Mouse (Mus musculus) left cerebral cortex, adult 2 months (tissue): ENCODE measurements around the gene Zfp827. TPM values are rescaled to one million over a fixed set of nuclear protein-coding genes. Genes with fewer than 3 reads are reported as not detected.

Experiments used
- DNase-seq, 2 experiments: peaks; one replicate each; pipeline ENCODE4 v3.0.0; 2021 to 2022; ENCODE audit warnings: low spot score in 2 of 2, mixed read lengths in 1 of 2; ENCODE audit errors: extremely low spot score in 1 of 2
- H3K27ac ChIP-seq: fragments of 200-600 bp; 2 replicates; pipeline ENCODE4 v1.8.1; 2022
- H3K4me3 ChIP-seq: fragments of 200-600 bp; 2 replicates; pipeline ENCODE4 v1.8.1; 2022
- CTCF ChIP-seq: fragments of 200-600 bp; IDR thresholded peaks from 2 replicates; pipeline ENCODE4 v1.8.1; 2022; ENCODE audit warnings: antibody characterized with exemption, mild to moderate bottlenecking, moderate library complexity
- intact Hi-C: fragments of 180-260 bp; cut with DNase I; formaldehyde crosslinking; loops from one replicate; pipeline ENCODE4 v1.15.1; 2025
- total RNA-seq, 2 experiments: library from RNA; stranded (reverse); gene quantifications; 2 replicates each; pipeline ENCODE4 v1.2.3; 2021

Gene Zfp827
- total RNA-seq, 2 experiments from 2014 or later: 43.3 to 44.1 TPM

- no peak for DNase-seq
- Histone ChIP-seq H3K4me3 (peak overlapping the region; percentile 24), H3K27ac (no peak overlapping the region)
- intact Hi-C loops: no loop called here
- TF ChIP-seq CTCF: no peak
Observed at GRCm38 (mm10) chr8:79209641-79210358, 181.6 kb downstream of the Zfp827 start.

GRCm38 (mm10) chr8:79211630-79212029 lies 183.4 kb downstream of the Zfp827 start:
- Histone ChIP-seq H3K27ac (no peak overlapping the region), H3K4me3 (no peak overlapping the region)
- no peak for DNase-seq
- TF ChIP-seq CTCF: no peak
- intact Hi-C loops: no loop called here

GRCm38 (mm10) chr8:79222106-79222751 lies 194.0 kb downstream of the Zfp827 start:
- TF ChIP-seq CTCF: no peak
- intact Hi-C loops: no loop called here
- Histone ChIP-seq H3K27ac (no peak overlapping the region), H3K4me3 (no peak overlapping the region)
- DNase-seq: no peak

GRCm38 (mm10) chr8:79222752-79223141 lies 194.5 kb downstream of the Zfp827 start:
- no peak overlapping the region for H3K4me3 ChIP-seq
- H3K27ac ChIP-seq: no peak overlapping the region
- intact Hi-C loops: no loop called here
- TF ChIP-seq CTCF: no peak
- DNase-seq: no peak

- intact Hi-C loops: no loop called here
- no peak for DNase-seq
Observed at GRCm38 (mm10) chr8:79224363-79224762, 196.1 kb downstream of the Zfp827 start.

GRCm38 (mm10) chr8:79225586-79225985 lies 197.3 kb downstream of the Zfp827 start:
- Histone ChIP-seq H3K27ac (no peak overlapping the region), H3K4me3 (no peak overlapping the region)
- no peak for TF ChIP-seq CTCF
- DNase-seq: no peak
- intact Hi-C loops: no loop called here

More at GRCm38 (mm10) chr8:79224363-79224762, 196.1 kb downstream of the Zfp827 start:
- no peak overlapping the region for H3K27ac ChIP-seq
- no peak overlapping the region for H3K4me3 ChIP-seq
- TF ChIP-seq CTCF: no peak

- Histone ChIP-seq H3K27ac (no peak overlapping the region), H3K4me3 (no peak overlapping the region)
- intact Hi-C loops: no loop called here
- no peak for TF ChIP-seq CTCF
- DNase-seq: no peak
Observed at GRCm38 (mm10) chr8:79226046-79226445, 197.8 kb downstream of the Zfp827 start.

GRCm38 (mm10) chr8:79227194-79227593 lies 199.0 kb downstream of the Zfp827 start:
- H3K4me3 ChIP-seq: no peak overlapping the region
- no peak overlapping the region for H3K27ac ChIP-seq
- TF ChIP-seq CTCF: no peak
- no peak for DNase-seq
- intact Hi-C loops: no loop called here

GRCm38 (mm10) chr8:79227916-79228315 lies 199.7 kb downstream of the Zfp827 start:
- no peak for TF ChIP-seq CTCF
- Histone ChIP-seq H3K27ac (no peak overlapping the region), H3K4me3 (no peak overlapping the region)
- intact Hi-C loops: no loop called here
- no peak for DNase-seq

- intact Hi-C loops: no loop called here
- no peak for TF ChIP-seq CTCF
- no peak for DNase-seq
- no peak overlapping the region for H3K27ac ChIP-seq
- no peak overlapping the region for H3K4me3 ChIP-seq
Observed at GRCm38 (mm10) chr8:79229266-79229888, 201.1 kb downstream of the Zfp827 start.

GRCm38 (mm10) chr8:79239320-79239719 lies 211.1 kb downstream of the Zfp827 start:
- Histone ChIP-seq H3K27ac (no peak overlapping the region), H3K4me3 (no peak overlapping the region)
- no peak for DNase-seq
- intact Hi-C loops: no loop called here
- TF ChIP-seq CTCF: no peak

- no peak for TF ChIP-seq CTCF
- H3K27ac ChIP-seq: no peak overlapping the region
- H3K4me3 ChIP-seq: no peak overlapping the region
- DNase-seq: no peak
- intact Hi-C loops: no loop called here
Observed at GRCm38 (mm10) chr8:79239996-79240395, 211.8 kb downstream of the Zfp827 start.

Other genes starting within 250 kb of the Zfp827 start
- 10 to 100 TPM; 50.5 to 52.3 TPM for gene Lsm6, start 207.3 kb upstream of the Zfp827 start, total RNA-seq
- not detected for gene 1700011L22Rik, start 220.1 kb downstream of the Zfp827 start, total RNA-seq